In genomic region chr3:89616861-89617260, GRCm38 (mm10) we compare ENCODE assay signal across 17 mouse cellular contexts.
A peak's percentile ranks its signal among the peaks of the same experiment; 100 is the strongest.
DNase-seq lines count a peak whose midpoint lies in the region; ATAC-seq and TF ChIP-seq lines count a peak whose summit lies in the region.
"Had no signal": no experiment of that assay in that cellular context is flagged by ENCODE, and none has a peak within 500 bp of the region (broad histone marks: within the 10 kb centered on the region; RNA-seq: fewer than 3 reads in every experiment).

No protein-coding gene starts in this region.

- H3K36me3 ChIP-seq in intestine, postnatal 0 days (ENCODE audit: control insufficient read depth, insufficient read depth), result no peaks in the 10 kb centered on the region
- no peaks in the 10 kb centered on the region for H3K36me3 ChIP-seq in intestine, embryonic 15.5 days
- H3K36me3 ChIP-seq in midbrain, postnatal 0 days (ENCODE audit: insufficient read depth, low read length), result no peaks in the 10 kb centered on the region
- H3K36me3 ChIP-seq in midbrain, embryonic 11.5 days (ENCODE audit: control insufficient read depth, insufficient read depth, low read length), result no peaks in the 10 kb centered on the region
- H3K36me3 ChIP-seq in E14TG2a.4 (ENCODE audit: insufficient read depth, low read length), result no peaks in the 10 kb centered on the region
- H3K36me3 ChIP-seq in heart, embryonic 12.5 days, result no peaks in the 10 kb centered on the region
- H3K36me3 ChIP-seq: limb, embryonic 13.5 days; midbrain, embryonic 10.5 days had no signal

- H3K4me1 ChIP-seq in intestine, postnatal 0 days (replicated peaks; ENCODE audit: control insufficient read depth, insufficient read depth, low read length), result 0 out of 2 replicates have a peak, but pooled peaks cover 4% of the 10 kb centered on the region
- peaks cover 11% of the 10 kb centered on the region; the same call in 1 of the 2 replicates for H3K4me1 ChIP-seq in intestine, embryonic 15.5 days (replicated peaks)
- H3K4me1 ChIP-seq in midbrain, postnatal 0 days (ENCODE audit: insufficient read depth, low read length), result peaks cover 6% of the 10 kb centered on the region; the same call in 1 of the 2 replicates
- no peaks in the 10 kb centered on the region for H3K4me1 ChIP-seq in midbrain, embryonic 11.5 days (ENCODE audit: control insufficient read depth, insufficient read depth, low read length)
- 0 out of 2 replicates have a peak, but pooled peaks cover 3% of the 10 kb centered on the region for H3K4me1 ChIP-seq in E14TG2a.4 (replicated peaks; ENCODE audit: low read depth, low read length)
- H3K4me1 ChIP-seq in heart, embryonic 12.5 days (replicated peaks), result peaks cover 15% of the 10 kb centered on the region

- ATAC-seq in intestine, postnatal 0 days, result no peak
- ATAC-seq in intestine, embryonic 15.5 days, result no peak
- no peak for ATAC-seq in midbrain, postnatal 0 days (ENCODE audit: low FRiP score)
- ATAC-seq in midbrain, embryonic 11.5 days (ENCODE audit: low FRiP score), result no peak
- no peak for ATAC-seq in heart, embryonic 12.5 days (ENCODE audit: insufficient number of reproducible peaks, low FRiP score)
- ATAC-seq: activated CD4-positive, CD25-positive, alpha-beta regulatory T cell, adult 4 months; forebrain, embryonic 14.5 days had no signal

- TF ChIP-seq CTCF in intestine, postnatal 0 days (IDR thresholded peaks at IDR 0.05; ENCODE audit: low read depth), result peak; percentile 24; the same call in 1 of the 2 replicates
- peak; percentile 41 for TF ChIP-seq CTCF in midbrain, postnatal 0 days (IDR thresholded peaks at IDR 0.05)
- TF ChIP-seq CTCF in E14TG2a.4 (conservative IDR thresholded peaks at IDR 0.05; ENCODE audit: low read length), result peak; percentile 51
- TF ChIP-seq CTCF in brain, embryonic 14.5 days (IDR thresholded peaks at IDR 0.05; ENCODE audit: borderline replicate concordance, extremely low read depth, insufficient read depth, insufficient read length), result peak; percentile 22; the same call in 1 of the 2 replicates

- WGBS in intestine, postnatal 0 days, result 69% methylated on average over 6 of the region's 6 CpGs
- WGBS in intestine, embryonic 15.5 days, result 63% methylated on average over 6 of the region's 6 CpGs
- 73% methylated on average over 6 of the region's 6 CpGs for WGBS in midbrain, postnatal 0 days
- WGBS in midbrain, embryonic 11.5 days, result 65% methylated on average over 6 of the region's 6 CpGs
- WGBS in heart, embryonic 12.5 days, result 53% methylated on average over 6 of the region's 6 CpGs

- TF ChIP-seq POLR2A in brain, embryonic 14.5 days (IDR thresholded peaks at IDR 0.05; ENCODE audit: borderline replicate concordance, extremely low read depth, insufficient read depth, insufficient read length, poor library complexity, severe bottlenecking), result no peak

- no peak for DNase-seq in midbrain, postnatal 0 days (ENCODE audit: low spot score)
- no peak for DNase-seq in midbrain, embryonic 11.5 days (ENCODE audit: low spot score, missing footprints)
- DNase-seq in brain, embryonic 14.5 days (ENCODE audit: low read depth), result no peak
- DNase-seq in layer of hippocampus, postnatal 14 days (ENCODE audit: low spot score in 2 of 2), result no peak
- DNase-seq: cerebellum, adult 18-20 months; lung, postnatal 14 days had no signal

- no peaks in the 10 kb centered on the region for H3K27me3 ChIP-seq in intestine, postnatal 0 days (replicated peaks; ENCODE audit: control insufficient read depth, insufficient read depth, low read length)
- no peaks in the 10 kb centered on the region for H3K27me3 ChIP-seq in intestine, embryonic 15.5 days (replicated peaks)
- H3K27me3 ChIP-seq in midbrain, postnatal 0 days (ENCODE audit: insufficient read depth, low read length), result no peaks in the 10 kb centered on the region; the same call in 1 of the 2 replicates
- H3K27me3 ChIP-seq in midbrain, embryonic 11.5 days (ENCODE audit: control insufficient read depth, insufficient read depth, low read length), result no peaks in the 10 kb centered on the region
- H3K27me3 ChIP-seq in E14TG2a.4 (ENCODE audit: insufficient read depth, low read length), result peaks cover 4% of the 10 kb centered on the region; the same call in 1 of the 2 replicates
- H3K27me3 ChIP-seq in heart, embryonic 12.5 days (replicated peaks), result no peaks in the 10 kb centered on the region
- H3K27me3 ChIP-seq: CH12.LX; limb, embryonic 13.5 days had no signal

- H3K27ac ChIP-seq in intestine, postnatal 0 days (ENCODE audit: low read depth, low read length), result no peak overlapping the region
- no peak overlapping the region for H3K27ac ChIP-seq in intestine, embryonic 15.5 days
- H3K27ac ChIP-seq in midbrain, postnatal 0 days (ENCODE audit: low read depth, low read length), result no peak overlapping the region
- no peak overlapping the region for H3K27ac ChIP-seq in midbrain, embryonic 11.5 days (ENCODE audit: low read depth, low read length)
- no peak overlapping the region for H3K27ac ChIP-seq in heart, embryonic 12.5 days (ENCODE audit: poor library complexity, severe bottlenecking)
- H3K27ac ChIP-seq: kidney, postnatal 0 days; limb, embryonic 13.5 days; midbrain, embryonic 10.5 days had no signal

- no peak overlapping the region for H3K9ac ChIP-seq in intestine, postnatal 0 days (ENCODE audit: low read depth, low read length)
- H3K9ac ChIP-seq in intestine, embryonic 15.5 days, result no peak overlapping the region
- H3K9ac ChIP-seq in midbrain, postnatal 0 days (replicated peaks; ENCODE audit: low read length, poor library complexity, severe bottlenecking), result no peak overlapping the region
- no peak overlapping the region for H3K9ac ChIP-seq in midbrain, embryonic 11.5 days (ENCODE audit: low read length)
- no peak overlapping the region for H3K9ac ChIP-seq in heart, embryonic 12.5 days
- H3K9ac ChIP-seq: limb, embryonic 13.5 days had no signal

- H3K4me3 ChIP-seq in intestine, postnatal 0 days (ENCODE audit: low read depth, low read length), result no peak overlapping the region
- no peak overlapping the region for H3K4me3 ChIP-seq in intestine, embryonic 15.5 days (replicated peaks)
- H3K4me3 ChIP-seq in midbrain, postnatal 0 days (ENCODE audit: low read depth, low read length), result no peak overlapping the region
- H3K4me3 ChIP-seq in midbrain, embryonic 11.5 days (ENCODE audit: low read depth, low read length), result no peak overlapping the region
- no peak overlapping the region for H3K4me3 ChIP-seq in E14TG2a.4 (replicated peaks; ENCODE audit: low read length)
- no peak overlapping the region for H3K4me3 ChIP-seq in heart, embryonic 12.5 days
- H3K4me3 ChIP-seq: limb, embryonic 13.5 days; midbrain, embryonic 10.5 days; myocyte had no signal

- H3K9me3 ChIP-seq in intestine, postnatal 0 days (ENCODE audit: control insufficient read depth), result no peaks in the 10 kb centered on the region
- H3K9me3 ChIP-seq in intestine, embryonic 15.5 days, result no peaks in the 10 kb centered on the region
- H3K9me3 ChIP-seq in midbrain, postnatal 0 days (ENCODE audit: low read length), result no peaks in the 10 kb centered on the region
- no peaks in the 10 kb centered on the region for H3K9me3 ChIP-seq in midbrain, embryonic 11.5 days (ENCODE audit: control insufficient read depth, low read length)
- no peaks in the 10 kb centered on the region for H3K9me3 ChIP-seq in E14TG2a.4 (ENCODE audit: low read length)
- no peaks in the 10 kb centered on the region for H3K9me3 ChIP-seq in heart, embryonic 12.5 days (replicated peaks)
- H3K9me3 ChIP-seq: limb, embryonic 13.5 days; midbrain, embryonic 10.5 days had no signal

- H3K4me2 ChIP-seq in intestine, postnatal 0 days (replicated peaks; ENCODE audit: low read depth), result no peak overlapping the region
- no peak overlapping the region for H3K4me2 ChIP-seq in intestine, embryonic 15.5 days (replicated peaks)
- no peak overlapping the region for H3K4me2 ChIP-seq in midbrain, postnatal 0 days (ENCODE audit: low read depth, low read length, poor library complexity, severe bottlenecking)
- H3K4me2 ChIP-seq in midbrain, embryonic 11.5 days, result no peak overlapping the region
- H3K4me2 ChIP-seq in heart, embryonic 12.5 days, result no peak overlapping the region
- H3K4me2 ChIP-seq: limb, embryonic 13.5 days had no signal
